Mouse (Mus musculus): ENCODE measurements at regions not wholly inside any gene's neighbourhood (a gene's known extent, or its start where the extent isn't known, plus 50 kb on each side); places are given as distances from the start of the nearest gene placed in this dataset.
A peak's percentile ranks its signal among the peaks of the same experiment; 100 is the strongest.

DNA sequence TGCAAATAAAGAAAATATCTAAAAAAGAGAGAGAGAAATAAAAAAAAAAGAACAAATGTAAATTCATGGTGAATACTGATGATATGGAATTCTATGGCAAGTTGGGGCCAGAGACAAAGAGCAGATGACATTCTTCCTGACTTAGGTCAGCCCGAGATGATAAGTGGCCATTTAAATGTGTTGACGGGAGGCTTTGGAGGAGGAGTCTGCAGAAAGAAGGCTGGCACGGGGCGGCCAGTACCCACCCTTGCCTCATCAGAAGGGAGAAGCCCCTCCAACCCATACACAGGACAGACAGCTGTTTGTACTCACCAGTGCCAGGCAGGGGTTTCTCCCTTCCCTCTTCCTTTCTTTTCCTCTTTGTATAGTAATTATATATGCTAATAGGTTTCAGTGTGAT lies 108.0 kb upstream of the Rcn1 start:
- H3K36me3 ChIP-seq = no peaks in the 10 kb centered on the region
- H3K4me3 ChIP-seq = no peak overlapping the region
- H3K27ac ChIP-seq (replicated peaks) = no peak overlapping the region
- WGBS = 46% methylated on average over 4 of the region's 4 CpGs
- H3K9me3 ChIP-seq = no peaks in the 10 kb centered on the region
- H3K4me1 ChIP-seq (replicated peaks) = no peaks in the 10 kb centered on the region
- ATAC-seq (ENCODE audit: low read depth) = no peak
- H3K27me3 ChIP-seq = no peaks in the 10 kb centered on the region
- H3K4me2 ChIP-seq = no peak overlapping the region
- H3K9ac ChIP-seq = no peak overlapping the region

DNA sequence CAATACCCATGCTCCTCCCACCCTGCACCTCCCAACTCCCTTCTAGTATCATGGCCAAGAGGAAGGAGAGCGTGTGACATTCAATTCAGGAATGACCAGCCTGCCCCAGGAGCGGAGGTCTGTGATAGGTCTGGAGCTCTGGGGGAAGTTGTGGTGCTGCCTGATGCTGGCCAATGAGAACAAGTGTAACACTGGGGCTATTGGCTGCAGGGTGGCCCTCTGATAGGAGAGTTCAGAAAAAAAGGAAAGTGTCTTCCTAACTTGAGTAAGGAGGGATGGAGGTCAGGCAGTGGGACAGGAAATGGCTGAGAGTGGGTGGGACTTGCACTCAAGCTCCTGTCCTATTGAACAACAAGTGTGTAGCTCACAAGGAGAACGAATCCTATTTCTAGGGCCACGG lies 111.7 kb upstream of the Rcn1 start:
- H3K4me3 ChIP-seq = no peak overlapping the region
- no peak overlapping the region for H3K27ac ChIP-seq (replicated peaks)
- H3K36me3 ChIP-seq = no peaks in the 10 kb centered on the region
- H3K4me2 ChIP-seq = no peak overlapping the region
- WGBS = 86% methylated on average over 4 of the region's 4 CpGs
- no peaks in the 10 kb centered on the region for H3K27me3 ChIP-seq
- no peak overlapping the region for H3K9ac ChIP-seq
- peaks cover 11% of the 10 kb centered on the region; the same call in 1 of the 2 replicates for H3K4me1 ChIP-seq (replicated peaks)
- ATAC-seq (ENCODE audit: low read depth) = no peak
- H3K9me3 ChIP-seq = 0 out of 2 replicates have a peak, but pooled peaks cover 2% of the 10 kb centered on the region

DNA sequence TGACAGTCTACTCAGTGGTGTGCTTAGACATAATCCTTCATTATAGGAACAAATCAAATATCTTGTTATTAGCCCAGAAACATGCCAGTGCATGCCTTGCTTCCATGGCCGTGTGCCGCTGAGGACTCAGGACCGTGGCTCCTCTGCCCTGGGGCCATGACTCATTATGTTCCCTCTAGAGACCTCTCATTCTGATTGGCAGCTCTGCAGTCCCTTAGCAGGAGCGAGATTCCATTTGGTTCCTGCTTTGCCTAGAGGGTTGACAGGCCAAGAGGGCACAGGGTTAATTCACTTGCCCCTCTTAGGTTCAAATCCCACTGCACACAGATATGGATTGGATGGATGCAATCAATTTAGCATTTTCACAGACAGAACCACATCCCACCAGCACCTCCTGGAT lies 112.6 kb upstream of the Rcn1 start:
- peaks cover 17% of the 10 kb centered on the region for H3K4me1 ChIP-seq (replicated peaks)
- no peak overlapping the region for H3K27ac ChIP-seq (replicated peaks)
- no peak overlapping the region for H3K4me3 ChIP-seq
- ATAC-seq (ENCODE audit: low read depth) = peak; percentile 27; the same call in 1 of the 2 replicates
- 0 out of 2 replicates have a peak, but pooled peaks cover 2% of the 10 kb centered on the region for H3K9me3 ChIP-seq
- no peaks in the 10 kb centered on the region for H3K36me3 ChIP-seq
- no peaks in the 10 kb centered on the region for H3K27me3 ChIP-seq
- 56% methylated on average over 4 of the region's 4 CpGs for WGBS
- H3K4me2 ChIP-seq = no peak overlapping the region
- no peak overlapping the region for H3K9ac ChIP-seq

DNA sequence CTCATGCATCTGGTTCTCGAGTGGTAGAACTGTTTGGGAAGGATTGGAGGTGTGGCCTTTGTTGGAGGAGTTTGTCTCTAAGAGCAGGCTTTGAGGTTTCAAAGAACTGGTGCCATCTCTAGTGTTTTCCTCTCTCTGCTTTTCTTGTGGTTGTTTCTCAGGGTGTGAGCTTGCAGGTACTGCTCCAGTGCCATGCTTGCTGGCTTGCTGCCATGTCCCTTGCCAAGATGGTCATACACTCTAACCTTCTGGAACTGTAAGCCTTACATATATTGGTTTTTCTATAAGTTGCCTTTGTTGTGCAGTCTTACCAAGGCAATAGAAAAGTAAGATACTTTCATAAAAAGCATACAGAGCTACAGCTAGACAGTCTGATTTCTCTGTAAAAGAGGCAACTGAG lies 115.1 kb upstream of the Rcn1 start:
- Histone ChIP-seq H3K9me3 (0 out of 2 replicates have a peak, but pooled peaks cover 2% of the 10 kb centered on the region), H3K36me3 (no peaks in the 10 kb centered on the region), H3K4me2 (no peak overlapping the region), H3K27me3 (peaks cover 11% of the 10 kb centered on the region; the same call in 1 of the 2 replicates), H3K27ac (replicated peaks) (no peak overlapping the region), H3K4me3 (no peak overlapping the region), H3K9ac (no peak overlapping the region), H3K4me1 (replicated peaks) (peaks cover 23% of the 10 kb centered on the region)
- 77% methylated on average over 1 of the region's 1 CpGs for WGBS
- no peak for ATAC-seq (ENCODE audit: low read depth)

DNA sequence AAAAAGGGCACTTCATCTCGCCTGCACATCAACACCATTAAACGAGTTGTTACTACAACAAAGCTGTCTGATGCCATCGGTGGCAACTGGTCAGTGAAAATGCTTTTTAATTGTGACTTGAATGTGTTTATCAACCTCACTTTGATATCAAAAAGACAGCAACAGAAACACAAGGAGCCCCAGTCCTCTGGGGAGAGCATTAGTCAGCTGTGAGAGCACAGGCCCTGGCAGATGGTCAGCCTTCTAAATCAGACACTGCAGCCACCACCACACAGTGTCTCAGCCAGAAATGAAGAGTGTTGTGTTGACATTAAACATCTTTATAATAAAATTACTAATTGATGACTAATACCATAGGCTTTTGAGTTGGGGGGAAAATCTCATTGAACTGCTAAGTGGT lies 115.8 kb upstream of the Rcn1 start:
- H3K27ac ChIP-seq (replicated peaks) = no peak overlapping the region
- H3K4me1 ChIP-seq (replicated peaks) = peaks cover 23% of the 10 kb centered on the region
- 0 out of 2 replicates have a peak, but pooled peaks cover 2% of the 10 kb centered on the region for H3K9me3 ChIP-seq
- 64% methylated on average over 3 of the region's 3 CpGs for WGBS
- H3K36me3 ChIP-seq = no peaks in the 10 kb centered on the region
- H3K27me3 ChIP-seq = peaks cover 11% of the 10 kb centered on the region; the same call in 1 of the 2 replicates
- H3K9ac ChIP-seq = no peak overlapping the region
- no peak overlapping the region for H3K4me2 ChIP-seq
- no peak for ATAC-seq (ENCODE audit: low read depth)
- H3K4me3 ChIP-seq = no peak overlapping the region

DNA sequence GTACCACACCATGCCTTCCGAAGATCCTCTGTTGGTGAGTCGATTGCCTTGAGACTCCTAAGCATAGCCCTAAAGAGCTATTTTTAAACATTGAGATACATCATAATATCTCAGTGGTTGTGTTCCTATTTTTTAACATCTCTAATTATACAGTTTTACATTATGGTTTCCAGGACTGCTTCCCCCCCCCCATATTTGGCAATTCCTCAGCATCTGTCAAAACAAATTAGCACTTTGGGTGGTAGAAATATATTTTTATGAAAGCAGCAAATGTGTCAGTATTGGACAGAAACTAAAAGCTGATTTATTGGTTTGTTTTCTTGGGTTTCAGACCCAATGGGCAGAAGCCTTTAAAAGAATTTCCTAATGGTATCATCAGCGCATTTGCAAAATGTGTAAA lies 116.2 kb upstream of the Rcn1 start:
- WGBS = 72% methylated on average over 3 of the region's 3 CpGs
- Histone ChIP-seq H3K4me3 (no peak overlapping the region), H3K4me2 (no peak overlapping the region), H3K27me3 (peaks cover 11% of the 10 kb centered on the region; the same call in 1 of the 2 replicates), H3K36me3 (no peaks in the 10 kb centered on the region), H3K27ac (replicated peaks) (no peak overlapping the region), H3K9me3 (0 out of 2 replicates have a peak, but pooled peaks cover 2% of the 10 kb centered on the region), H3K4me1 (replicated peaks) (peaks cover 23% of the 10 kb centered on the region), H3K9ac (no peak overlapping the region)
- ATAC-seq (ENCODE audit: low read depth) = no peak

DNA sequence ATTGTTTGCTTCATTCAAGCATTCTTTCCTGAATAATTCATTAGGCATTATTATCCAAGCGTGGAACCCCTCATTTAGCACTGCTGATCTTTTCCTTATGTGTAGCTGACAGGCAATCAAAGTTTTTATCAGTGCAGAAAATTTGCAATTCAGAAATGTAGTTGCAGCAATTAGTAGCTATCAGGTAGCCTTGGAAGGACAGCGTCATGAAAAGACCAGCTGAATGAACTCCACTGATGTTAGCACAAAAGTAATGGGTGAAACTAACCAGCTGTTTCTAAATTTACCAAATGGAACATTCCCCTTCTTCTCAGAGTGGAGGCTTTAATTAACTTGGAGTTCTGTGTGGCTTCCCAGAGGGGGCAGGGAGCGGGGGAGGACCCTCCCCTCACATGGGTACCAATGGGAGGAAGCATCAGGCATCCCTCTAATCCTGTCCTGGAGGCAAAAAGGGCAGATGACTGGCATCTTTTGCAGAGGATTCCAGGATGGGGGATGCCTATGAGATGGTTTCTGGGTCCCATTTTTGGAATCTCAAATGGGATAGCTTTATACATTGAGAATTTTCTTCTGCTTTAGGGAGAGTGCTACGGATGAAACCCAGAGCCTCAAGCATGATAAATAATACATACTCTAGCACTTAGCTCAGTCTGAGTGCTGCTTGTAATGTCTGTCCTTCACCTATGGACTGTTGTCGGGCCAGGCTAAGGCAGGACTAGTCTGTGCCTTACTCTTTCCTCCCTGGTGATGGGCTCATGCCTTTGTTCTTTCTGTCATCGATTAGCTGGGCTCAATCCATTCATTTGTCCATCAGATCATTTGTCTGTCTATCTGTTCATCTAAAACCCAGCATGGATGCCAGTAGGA lies 117.4 kb upstream of the Rcn1 start:
- Histone ChIP-seq H3K4me3 (no peak overlapping the region), H3K27me3 (peaks cover 11% of the 10 kb centered on the region; the same call in 1 of the 2 replicates), H3K9me3 (0 out of 2 replicates have a peak, but pooled peaks cover 2% of the 10 kb centered on the region), H3K27ac (replicated peaks) (no peak overlapping the region), H3K4me2 (no peak overlapping the region), H3K36me3 (no peaks in the 10 kb centered on the region), H3K4me1 (replicated peaks) (peaks cover 23% of the 10 kb centered on the region), H3K9ac (no peak overlapping the region)
- peak; percentile 32; the same call in 1 of the 2 replicates for ATAC-seq (ENCODE audit: low read depth)
- 48% methylated on average over 6 of the region's 6 CpGs for WGBS

DNA sequence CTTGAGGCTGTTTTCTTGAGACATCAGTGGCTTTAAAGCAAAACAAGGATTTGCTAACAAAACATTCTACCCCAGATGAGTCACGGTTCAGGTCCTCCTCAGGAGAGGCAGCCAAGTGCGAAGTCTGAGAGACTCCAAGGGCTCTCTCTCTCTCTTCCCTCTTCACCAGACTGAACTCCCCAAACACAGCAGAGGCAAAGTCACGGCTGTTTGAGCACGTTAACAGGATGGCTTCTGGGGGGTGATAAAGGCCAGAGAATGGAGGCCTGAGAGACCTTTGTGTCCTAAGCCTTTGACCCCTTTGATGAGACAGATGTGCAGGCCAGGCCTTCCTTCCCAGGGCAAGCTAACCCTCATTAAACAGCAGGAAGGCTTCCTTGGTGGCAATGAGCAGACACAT lies 122.7 kb upstream of the Rcn1 start:
- Histone ChIP-seq H3K4me1 (replicated peaks) (peaks cover 10% of the 10 kb centered on the region), H3K9ac (no peak overlapping the region), H3K9me3 (no peaks in the 10 kb centered on the region), H3K36me3 (no peaks in the 10 kb centered on the region), H3K27me3 (peaks cover 29% of the 10 kb centered on the region), H3K4me2 (no peak overlapping the region), H3K27ac (replicated peaks) (no peak overlapping the region), H3K4me3 (no peak overlapping the region)
- 6% methylated on average over 4 of the region's 4 CpGs for WGBS
- no peak for ATAC-seq (ENCODE audit: low read depth)

DNA sequence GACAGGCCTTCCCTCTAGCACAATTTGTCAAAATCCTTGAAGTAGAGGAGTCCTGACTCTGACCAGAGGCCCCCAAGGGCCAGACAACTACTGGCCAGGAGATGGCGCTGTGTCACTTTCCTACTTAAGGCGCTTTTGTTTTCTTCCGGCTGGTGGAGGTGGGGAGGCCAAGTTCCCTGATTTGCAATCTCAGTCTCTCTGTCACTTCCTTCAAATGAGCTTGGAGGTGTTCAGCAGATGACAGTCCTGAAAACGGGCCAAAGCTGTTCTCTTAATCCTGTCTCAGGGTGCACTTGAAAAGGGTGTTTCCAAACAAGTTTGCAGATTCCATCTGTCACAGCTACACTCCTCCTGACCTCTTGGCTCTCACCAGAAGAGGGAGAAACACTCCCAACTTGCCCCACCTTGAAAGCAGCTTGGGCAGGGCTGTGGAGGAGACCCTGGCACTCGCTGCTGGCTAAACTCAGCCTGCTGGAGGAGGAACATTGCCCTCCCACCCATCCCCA lies 124.2 kb upstream of the Rcn1 start:
- H3K4me3 ChIP-seq = no peak overlapping the region
- H3K27ac ChIP-seq (replicated peaks) = no peak overlapping the region
- peaks cover 23% of the 10 kb centered on the region for H3K27me3 ChIP-seq
- no peak overlapping the region for H3K4me2 ChIP-seq
- no peaks in the 10 kb centered on the region for H3K9me3 ChIP-seq
- peak; percentile 36 for ATAC-seq (ENCODE audit: low read depth)
- no peak overlapping the region for H3K9ac ChIP-seq
- peaks cover 6% of the 10 kb centered on the region; the same call in 1 of the 2 replicates for H3K4me1 ChIP-seq (replicated peaks)
- WGBS = 2% methylated on average over 5 of the region's 5 CpGs
- no peaks in the 10 kb centered on the region for H3K36me3 ChIP-seq

DNA sequence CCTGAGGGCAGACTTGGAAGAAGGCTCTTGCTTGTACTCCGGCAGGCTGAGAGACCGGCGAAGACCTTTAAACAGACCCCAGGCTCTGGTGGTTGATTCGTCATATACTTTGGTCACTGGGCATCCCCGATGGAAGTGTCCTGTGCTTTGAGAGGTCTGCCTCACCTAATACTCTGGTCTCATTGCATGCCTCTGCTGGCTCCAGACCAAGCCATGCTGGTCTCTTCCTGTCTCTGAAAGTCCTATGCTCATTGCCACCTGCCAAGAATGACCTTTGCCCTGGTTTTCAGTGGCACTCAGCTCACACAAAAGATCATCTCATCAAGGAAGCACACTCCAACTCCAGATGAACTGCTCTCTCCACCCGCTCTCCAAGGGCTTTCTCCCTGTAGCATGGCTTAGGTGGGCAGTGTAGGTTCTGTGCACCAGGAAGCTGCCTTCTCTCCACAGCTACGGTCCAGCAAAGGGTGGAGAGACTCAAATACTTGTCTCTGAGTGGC lies 126.0 kb upstream of the Rcn1 start:
- H3K9me3 ChIP-seq = no peaks in the 10 kb centered on the region
- no peak for ATAC-seq (ENCODE audit: low read depth)
- no peak overlapping the region for H3K4me2 ChIP-seq
- peaks cover 18% of the 10 kb centered on the region for H3K27me3 ChIP-seq
- 76% methylated on average over 7 of the region's 7 CpGs for WGBS
- H3K36me3 ChIP-seq = no peaks in the 10 kb centered on the region
- no peak overlapping the region for H3K9ac ChIP-seq
- no peak overlapping the region for H3K27ac ChIP-seq (replicated peaks)
- peaks cover 6% of the 10 kb centered on the region; the same call in 1 of the 2 replicates for H3K4me1 ChIP-seq (replicated peaks)
- H3K4me3 ChIP-seq = no peak overlapping the region

DNA sequence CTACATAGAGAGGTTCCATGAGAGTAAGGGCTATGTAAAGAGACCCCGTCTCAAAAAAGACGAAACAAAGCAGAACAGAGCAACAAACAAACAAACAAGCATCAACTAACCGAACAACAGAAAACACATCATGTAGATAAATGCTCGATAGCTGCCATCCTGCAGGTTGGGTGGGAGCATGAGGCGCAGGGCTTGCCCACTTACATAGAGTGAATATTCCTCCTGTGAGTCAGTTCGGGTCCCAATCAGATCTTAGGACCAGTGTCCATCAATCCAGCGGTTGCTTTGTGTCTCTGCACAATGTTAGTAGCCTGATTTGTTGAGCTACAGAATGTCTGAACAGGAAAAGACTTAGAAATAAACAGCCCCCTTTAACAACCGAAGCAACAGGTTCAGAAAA lies 129.4 kb upstream of the Rcn1 start:
- WGBS = 92% methylated on average over 8 of the region's 8 CpGs
- Histone ChIP-seq H3K27me3 (peaks cover 18% of the 10 kb centered on the region), H3K4me2 (no peak overlapping the region), H3K9me3 (no peaks in the 10 kb centered on the region), H3K27ac (replicated peaks) (no peak overlapping the region), H3K4me1 (replicated peaks) (peaks cover 2% of the 10 kb centered on the region; the same call in 1 of the 2 replicates), H3K36me3 (no peaks in the 10 kb centered on the region), H3K9ac (no peak overlapping the region), H3K4me3 (no peak overlapping the region)
- no peak for ATAC-seq (ENCODE audit: low read depth)

DNA sequence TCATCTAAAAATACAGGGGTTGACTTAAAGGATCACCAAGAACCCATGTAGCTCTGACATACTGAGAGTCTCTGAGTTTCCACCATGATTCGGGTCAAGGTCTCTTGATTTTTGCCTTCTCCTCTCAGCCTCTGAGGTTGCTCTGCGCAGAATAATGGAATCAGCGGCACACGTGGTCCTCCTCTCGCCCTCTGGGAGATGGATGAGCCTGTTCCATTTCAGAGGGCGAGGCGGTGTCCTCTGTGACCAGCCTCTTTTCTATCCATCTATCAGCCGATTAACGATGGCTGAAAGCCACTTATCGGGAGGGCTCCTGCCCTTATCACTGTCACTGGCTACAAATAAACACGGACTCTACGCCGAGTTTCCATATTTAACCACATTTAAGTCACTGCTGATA lies 124.6 kb upstream of the Pax6 start:
- Histone ChIP-seq H3K9me3 (no peaks in the 10 kb centered on the region), H3K4me1 (replicated peaks) (no peaks in the 10 kb centered on the region), H3K9ac (no peak overlapping the region), H3K27ac (replicated peaks) (no peak overlapping the region), H3K4me2 (no peak overlapping the region), H3K36me3 (no peaks in the 10 kb centered on the region), H3K27me3 (no peaks in the 10 kb centered on the region), H3K4me3 (no peak overlapping the region)
- no peak for ATAC-seq (ENCODE audit: low read depth)
- WGBS = 70% methylated on average over 13 of the region's 13 CpGs
